In the genomic region with DNA sequence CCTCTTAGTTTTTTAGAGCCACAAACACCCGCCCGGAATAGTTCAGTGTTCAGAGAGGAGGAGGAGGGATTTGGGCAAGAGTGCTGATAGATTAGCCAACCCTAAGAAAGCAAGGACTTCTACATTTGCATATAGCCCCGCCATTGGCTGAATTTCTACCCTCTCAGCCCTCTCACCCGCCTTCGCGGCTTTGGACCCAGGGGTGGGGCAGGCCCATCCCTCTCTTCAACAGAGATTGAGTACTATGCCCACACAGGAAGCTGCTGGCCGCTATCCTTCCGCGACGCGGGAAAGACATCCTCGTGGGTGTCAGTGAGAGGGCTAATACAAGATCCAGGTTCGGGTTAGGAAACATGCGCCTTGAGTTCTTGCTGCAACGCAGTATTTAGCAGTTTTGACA, we compare ENCODE assay signal across 8 mouse cellular contexts. TPM values are rescaled to one million over a fixed set of nuclear protein-coding genes. Genes with fewer than 3 reads are reported as not detected.
DNase-seq lines count a peak whose midpoint lies in the region; ATAC-seq and TF ChIP-seq lines count a peak whose summit lies in the region.

No protein-coding gene starts in this region.

- H3K79me2 ChIP-seq in C2C12 (ENCODE audit: control insufficient read depth, insufficient read depth) = no peaks in the 10 kb centered on the region

- no peaks in the 10 kb centered on the region for H3K79me3 ChIP-seq in C2C12 (ENCODE audit: low read depth)

- no peak for TF ChIP-seq POLR2A in lung, adult 2 months (IDR thresholded peaks at IDR 0.05; ENCODE audit: borderline replicate concordance, extremely low read depth, low read depth, low read length)

- no peak overlapping the region for H3ac ChIP-seq in C2C12 (ENCODE audit: control insufficient read depth, insufficient read length, low read depth)

- peaks cover 8% of the 10 kb centered on the region for H3K4me1 ChIP-seq in embryonic facial prominence, embryonic 11.5 days (ENCODE audit: control insufficient read depth, insufficient read depth, low read length)
- H3K4me1 ChIP-seq in heart, embryonic 10.5 days = peaks cover 62% of the 10 kb centered on the region
- peaks cover 15% of the 10 kb centered on the region; the same call in 1 of the 2 replicates for H3K4me1 ChIP-seq in lung, adult 2 months (ENCODE audit: control insufficient read depth, insufficient read depth, low read length)
- H3K4me1 ChIP-seq in neural tube, embryonic 14.5 days (ENCODE audit: control insufficient read depth, insufficient read depth, low read length) = peaks cover 11% of the 10 kb centered on the region; the same call in 1 of the 2 replicates

- no peak overlapping the region for H3K27ac ChIP-seq in embryonic facial prominence, embryonic 11.5 days (replicated peaks; ENCODE audit: low read depth, low read length)
- no peak overlapping the region for H3K27ac ChIP-seq in heart, embryonic 10.5 days
- no peak overlapping the region for H3K27ac ChIP-seq in neural tube, embryonic 14.5 days (ENCODE audit: low read depth, low read length)

- no peaks in the 10 kb centered on the region for H3K36me3 ChIP-seq in C2C12 (ENCODE audit: control insufficient read depth, insufficient read depth)
- no peaks in the 10 kb centered on the region for H3K36me3 ChIP-seq in embryonic facial prominence, embryonic 11.5 days (replicated peaks; ENCODE audit: control insufficient read depth, insufficient read depth, low read depth, low read length)
- no peaks in the 10 kb centered on the region for H3K36me3 ChIP-seq in heart, embryonic 10.5 days
- no peaks in the 10 kb centered on the region for H3K36me3 ChIP-seq in neural tube, embryonic 14.5 days (ENCODE audit: control insufficient read depth, insufficient read depth, low read length)

- H3K27me3 ChIP-seq in C2C12 (ENCODE audit: control insufficient read depth, insufficient read depth, insufficient read length) = peaks cover 16% of the 10 kb centered on the region
- peaks cover 56% of the 10 kb centered on the region for H3K27me3 ChIP-seq in embryonic facial prominence, embryonic 11.5 days (ENCODE audit: control insufficient read depth, insufficient read depth, low read length)
- peaks cover 99% of the 10 kb centered on the region for H3K27me3 ChIP-seq in heart, embryonic 10.5 days (ENCODE audit: insufficient read depth, poor library complexity, severe bottlenecking)
- peaks cover 47% of the 10 kb centered on the region for H3K27me3 ChIP-seq in neural tube, embryonic 14.5 days (ENCODE audit: control insufficient read depth, insufficient read depth, low read length)

- H3K9me3 ChIP-seq in embryonic facial prominence, embryonic 11.5 days (replicated peaks; ENCODE audit: control insufficient read depth, low read length) = no peaks in the 10 kb centered on the region
- H3K9me3 ChIP-seq in heart, embryonic 10.5 days = no peaks in the 10 kb centered on the region
- no peaks in the 10 kb centered on the region for H3K9me3 ChIP-seq in neural tube, embryonic 14.5 days (ENCODE audit: control insufficient read depth, low read length)

- no peak overlapping the region for H3K9ac ChIP-seq in embryonic facial prominence, embryonic 11.5 days (replicated peaks; ENCODE audit: low read length)
- no peak overlapping the region for H3K9ac ChIP-seq in neural tube, embryonic 14.5 days (replicated peaks; ENCODE audit: low read depth, low read length)

- DNase-seq in embryonic facial prominence, embryonic 11.5 days (ENCODE audit: low spot score) = peak; percentile 88
- peak; percentile 88 for DNase-seq in heart, embryonic 10.5 days (ENCODE audit: low spot score)
- DNase-seq in kidney, adult 8-10 months = peak; percentile 82 to 83
- peak; percentile 73 for DNase-seq in lung, adult 2 months
- peak; percentile 69 for DNase-seq in thymus, postnatal 25 days

- no peak overlapping the region for H3K4me3 ChIP-seq in C2C12 (ENCODE audit: insufficient read depth, poor library complexity, severe bottlenecking)
- H3K4me3 ChIP-seq in embryonic facial prominence, embryonic 11.5 days (ENCODE audit: low read depth, low read length) = peak overlapping the region; percentile 5; the same call in 1 of the 2 replicates
- peak overlapping the region; percentile 70 for H3K4me3 ChIP-seq in heart, embryonic 10.5 days
- no peak overlapping the region for H3K4me3 ChIP-seq in lung, adult 2 months (replicated peaks; ENCODE audit: extremely low read depth, low read depth, low read length)
- no peak overlapping the region; the same call in 1 of the 2 replicates for H3K4me3 ChIP-seq in neural tube, embryonic 14.5 days (ENCODE audit: low read depth, low read length)

- under 1% methylated on average over 15 of the region's 15 CpGs for WGBS in embryonic facial prominence, embryonic 11.5 days
- WGBS in heart, embryonic 10.5 days = under 1% methylated on average over 15 of the region's 15 CpGs
- under 1% methylated on average over 15 of the region's 15 CpGs for WGBS in lung, adult 2 months
- 0% methylated on average over 15 of the region's 15 CpGs for WGBS in neural tube, embryonic 14.5 days

- ATAC-seq in activated CD4-positive, CD25-positive, alpha-beta regulatory T cell, adult 4 months = peak; percentile 68
- peak; percentile 74 for ATAC-seq in embryonic facial prominence, embryonic 11.5 days (replicated peaks; ENCODE audit: insufficient number of reproducible peaks, low FRiP score, low TSS enrichment, low read depth)
- peak; percentile 85 for ATAC-seq in neural tube, embryonic 14.5 days (ENCODE audit: low read depth)

- TF ChIP-seq CTCF in C2C12 (IDR thresholded peaks at IDR 0.05; ENCODE audit: control insufficient read depth, insufficient read depth, insufficient read length) = no peak
- TF ChIP-seq CTCF in lung, adult 2 months (IDR thresholded peaks at IDR 0.05; ENCODE audit: insufficient read depth, low read length) = no peak

- no peak overlapping the region; the same call in 1 of the 2 replicates for H3K4me2 ChIP-seq in embryonic facial prominence, embryonic 11.5 days (ENCODE audit: low read depth, low read length)
- H3K4me2 ChIP-seq in neural tube, embryonic 14.5 days (ENCODE audit: low read depth, low read length) = 0 out of 2 replicates have a peak overlapping the region, but pooled peaks have one; percentile 11

TF ChIP-seq in C2C12, 6 proteins besides CTCF, POLR2A, EP300 and RAD21:
- peak; percentile 78 for TF ChIP-seq MAX (IDR thresholded peaks at IDR 0.05)
- no peak for TF ChIP-seq CEBPB (IDR thresholded peaks at IDR 0.05; ENCODE audit: low read depth)

RNA-seq across cellular contexts. Expression of gene Wnt6, which starts 1.4 kb away (rescaled TPM):
- polyA plus RNA-seq in C2C12 (2012; fragmentation: generic; extraction: Trizol) = 3.0 TPM
- not detected for polyA plus RNA-seq in activated CD4-positive, CD25-positive, alpha-beta regulatory T cell, adult 4 months (2017; shearing (Covaris generic))
- polyA plus RNA-seq in embryonic facial prominence, embryonic 11.5 days (2014; fragmentation: Nextera tagmentation; extraction: Ambion mirVana) = 15.5 and 19.1 TPM in 2 replicates
- polyA plus RNA-seq in heart, embryonic 10.5 days (2016; fragmentation: Nextera tagmentation; extraction: Ambion mirVana) = 4.0 and 11.9 TPM in 2 replicates
- 0.55 and 0.65 TPM in 2 replicates for polyA plus RNA-seq in lung, adult 2 months (2012; rRNA removed)
- 8.4 TPM in 1 of 2 replicates, not detected in the other for polyA plus RNA-seq in neural tube, embryonic 14.5 days (2014; fragmentation: Nextera tagmentation; extraction: Ambion mirVana)

RNA-seq across cellular contexts. Expression of gene Wnt10a, which starts 18.2 kb away (rescaled TPM):
- polyA plus RNA-seq in C2C12 (2012; fragmentation: generic; extraction: Trizol) = 12.9 TPM
- polyA plus RNA-seq in activated CD4-positive, CD25-positive, alpha-beta regulatory T cell, adult 4 months (2017; shearing (Covaris generic)) = under 1 TPM in 1 of 2 experiments, not detected in 1; 0.53 TPM
- polyA plus RNA-seq in embryonic facial prominence, embryonic 11.5 days (2014; fragmentation: Nextera tagmentation; extraction: Ambion mirVana) = 1.5 and 1.6 TPM in 2 replicates
- 0.07 and 0.29 TPM in 2 replicates for polyA plus RNA-seq in heart, embryonic 10.5 days (2016; fragmentation: Nextera tagmentation; extraction: Ambion mirVana)
- 0.08 and 2.6 TPM in 2 replicates for polyA plus RNA-seq in lung, adult 2 months (2012; rRNA removed)
- polyA plus RNA-seq in neural tube, embryonic 14.5 days (2014; fragmentation: Nextera tagmentation; extraction: Ambion mirVana) = not detected in 2 replicates

RNA-seq across cellular contexts. Expression of gene Prkag3, which starts 24.1 kb away (rescaled TPM):
- 0.66 TPM for polyA plus RNA-seq in C2C12 (2012; fragmentation: generic; extraction: Trizol)
- not detected for polyA plus RNA-seq in activated CD4-positive, CD25-positive, alpha-beta regulatory T cell, adult 4 months (2017; shearing (Covaris generic))
- polyA plus RNA-seq in embryonic facial prominence, embryonic 11.5 days (2014; fragmentation: Nextera tagmentation; extraction: Ambion mirVana) = not detected in 2 replicates
- 2.3 and 6.8 TPM in 2 replicates for polyA plus RNA-seq in heart, embryonic 10.5 days (2016; fragmentation: Nextera tagmentation; extraction: Ambion mirVana)
- polyA plus RNA-seq in lung, adult 2 months (2012; rRNA removed) = 5.9 and 11.4 TPM in 2 replicates
- 0.23 TPM in 1 of 2 replicates, not detected in the other for polyA plus RNA-seq in neural tube, embryonic 14.5 days (2014; fragmentation: Nextera tagmentation; extraction: Ambion mirVana)

RNA-seq across cellular contexts. Expression of gene Cyp27a1, which starts 59.8 kb away (rescaled TPM):
- polyA plus RNA-seq in C2C12 (2012; fragmentation: generic; extraction: Trizol) = 0.05 TPM
- polyA plus RNA-seq in activated CD4-positive, CD25-positive, alpha-beta regulatory T cell, adult 4 months (2017; shearing (Covaris generic)) = under 1 TPM in 1 of 2 experiments, not detected in 1; 0.33 TPM
- polyA plus RNA-seq in embryonic facial prominence, embryonic 11.5 days (2014; fragmentation: Nextera tagmentation; extraction: Ambion mirVana) = 11.1 and 12.3 TPM in 2 replicates
- polyA plus RNA-seq in heart, embryonic 10.5 days (2016; fragmentation: Nextera tagmentation; extraction: Ambion mirVana) = 11.4 and 17.5 TPM in 2 replicates
- polyA plus RNA-seq in lung, adult 2 months (2012; rRNA removed) = 16.9 and 25.4 TPM in 2 replicates
- 1.2 and 2.9 TPM in 2 replicates for polyA plus RNA-seq in neural tube, embryonic 14.5 days (2014; fragmentation: Nextera tagmentation; extraction: Ambion mirVana)

Comparison
In these comparisons a context has a peak if more than half of its experiments do, and no peak if none do; other contexts are left out.
1. H3K4me3 ChIP-seq: peak in embryonic facial prominence, embryonic 11.5 days (single experiment) and heart, embryonic 10.5 days (single experiment); none in C2C12 (single experiment), lung, adult 2 months (single experiment) and neural tube, embryonic 14.5 days (single experiment).
2. Peak in every context shown above with its lines, with median percentiles within 50 percentile points of each other: ATAC-seq and DNase-seq.